Mouse (Mus musculus) cerebellum, adult (tissue): ENCODE results near the gene Selenom.

Source experiments
- ATAC-seq: cut with Nextera tagmentation; 2 replicates; pipeline ENCODE4 v1.9.2; 2017; ENCODE audit warnings: mild to moderate bottlenecking, moderate library complexity, mixed read lengths; ENCODE audit not compliant: insufficient number of reproducible peaks, low FRiP score, low TSS enrichment

Selenom gene

DNA sequence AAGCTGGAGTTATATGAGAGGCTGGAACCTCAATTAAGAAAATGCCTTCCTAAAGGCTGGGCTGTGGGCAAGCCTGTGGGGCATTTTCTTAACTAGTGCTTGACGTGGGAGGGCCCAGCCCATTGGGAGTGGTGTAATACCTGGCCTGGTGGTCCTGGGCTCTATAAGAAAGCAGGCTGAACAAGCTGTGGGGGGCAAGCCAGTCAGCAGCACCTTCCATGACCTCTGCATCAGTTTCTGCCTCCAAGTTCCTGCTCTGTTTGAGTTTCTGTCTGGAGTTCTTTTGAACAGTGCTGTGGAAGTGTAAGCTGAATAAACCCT is 31.7 kb downstream of the Selenom start:
- ATAC-seq: no peak

DNA sequence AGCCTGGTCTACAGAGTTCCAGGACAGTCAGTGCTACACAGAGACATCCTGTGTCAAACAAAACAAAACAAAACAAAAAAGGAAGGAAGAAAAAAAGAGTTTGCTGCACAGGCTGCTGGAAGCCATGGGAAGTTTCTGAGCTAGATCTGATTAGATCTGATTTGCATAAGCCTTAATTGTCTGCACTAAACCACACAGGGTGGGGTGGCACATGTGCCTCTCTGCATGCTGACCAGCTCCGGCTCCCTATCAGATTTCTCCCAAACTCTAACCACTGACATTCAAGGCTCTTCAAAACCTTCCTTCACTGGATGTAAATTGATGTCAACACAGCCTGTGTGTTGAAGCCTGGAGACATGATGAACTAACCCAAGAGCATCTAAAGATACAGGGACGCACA is 32.6 kb downstream of the Selenom start:
- no peak for ATAC-seq

DNA sequence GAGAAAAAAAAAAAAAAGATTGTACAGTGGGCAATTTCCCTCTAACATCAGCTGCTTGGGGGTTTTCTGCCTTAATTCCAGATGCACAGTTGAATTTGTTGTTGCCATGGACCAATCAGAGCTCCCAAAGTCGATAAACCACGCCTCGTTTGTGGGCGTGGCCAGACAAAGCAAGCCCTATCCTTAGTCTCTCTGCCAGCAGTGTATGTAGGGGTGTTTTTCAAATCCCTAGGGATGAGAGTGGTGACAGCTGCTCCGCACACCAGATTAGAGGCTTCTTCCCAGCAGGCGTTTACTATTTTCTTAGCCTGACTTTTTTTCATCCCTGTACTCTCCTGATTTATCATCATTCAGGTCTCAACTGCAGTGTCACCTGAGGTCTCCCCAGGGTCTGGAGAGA is 33.5 kb downstream of the Selenom start:
- ATAC-seq: no peak

DNA sequence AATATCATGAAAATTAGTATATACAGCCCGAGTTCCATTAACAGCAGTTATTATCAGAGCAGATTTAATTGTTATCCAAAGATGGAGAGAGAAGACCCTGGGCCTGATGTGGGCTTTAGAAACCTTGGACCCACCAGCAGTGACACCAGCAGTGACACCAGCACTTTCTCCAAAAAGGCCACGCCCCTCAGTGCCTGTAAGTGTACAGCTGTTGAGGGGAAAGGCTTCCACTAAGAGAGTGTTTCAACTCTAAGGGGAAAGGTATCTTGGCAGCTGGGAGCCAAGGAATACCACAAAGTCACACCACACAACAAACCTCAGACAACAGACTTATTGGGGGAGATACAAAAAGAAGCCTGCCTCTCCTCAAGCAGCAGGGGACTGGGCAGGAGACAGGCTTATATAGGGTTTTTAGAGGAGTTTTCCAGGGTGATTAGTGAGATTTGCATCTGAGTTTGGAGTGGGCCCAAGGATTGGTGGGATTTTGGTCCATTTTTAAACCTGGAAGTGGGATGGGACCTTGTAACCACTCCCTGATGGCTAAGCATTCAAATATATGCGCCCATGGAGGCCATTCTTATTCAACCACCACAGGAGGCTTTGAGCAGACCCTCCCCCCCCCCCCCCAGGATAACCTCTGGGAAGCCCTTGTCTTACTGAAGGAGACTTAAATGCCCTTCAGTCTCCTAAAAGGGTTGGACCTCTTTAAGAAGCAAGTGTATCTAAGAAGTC is 34.2 kb downstream of the Selenom start:
- no peak for ATAC-seq

DNA sequence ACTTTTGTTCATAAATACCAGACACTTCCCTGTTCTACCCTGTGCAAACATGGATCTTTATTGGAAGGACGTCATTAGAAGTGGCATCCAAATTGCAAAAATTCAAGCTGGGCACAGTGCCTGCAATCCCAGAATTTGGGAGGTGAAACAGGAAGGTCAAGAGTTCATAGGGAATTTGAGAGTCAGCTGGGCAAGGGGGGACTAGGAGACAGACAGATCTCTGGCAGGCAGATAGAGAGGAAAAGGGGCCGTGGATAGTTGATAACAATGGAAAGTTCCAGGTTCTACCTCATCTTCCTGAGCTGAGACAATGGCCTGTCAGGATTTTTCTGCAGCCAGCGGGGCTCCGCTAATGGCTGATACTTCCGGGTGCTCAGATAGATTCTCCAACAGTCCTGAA is 35.3 kb downstream of the Selenom start:
- no peak for ATAC-seq

GRCm38 (mm10) chr11:3554976-3555375 is 40.5 kb downstream of the Selenom start:
- ATAC-seq: no peak

DNA sequence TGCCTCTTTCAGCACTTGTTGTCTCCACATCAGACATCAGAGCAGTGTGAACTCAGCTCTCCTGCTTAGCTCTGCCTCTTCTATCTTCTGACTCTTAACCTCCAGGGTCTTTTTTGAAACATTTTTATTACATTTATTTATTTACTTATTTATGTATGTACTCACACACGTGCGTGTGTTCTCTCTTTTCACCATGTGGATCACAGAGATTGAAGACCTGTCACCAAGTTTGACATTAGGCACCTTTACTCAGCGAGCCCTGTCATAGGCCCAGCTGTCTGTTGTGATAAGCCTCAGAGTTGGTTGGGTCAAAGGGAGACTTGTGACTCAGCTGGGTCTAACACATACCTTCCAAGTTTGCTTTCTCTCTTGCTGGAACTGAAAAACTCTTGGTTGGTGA is 43.4 kb downstream of the Selenom start:
- no peak for ATAC-seq

DNA sequence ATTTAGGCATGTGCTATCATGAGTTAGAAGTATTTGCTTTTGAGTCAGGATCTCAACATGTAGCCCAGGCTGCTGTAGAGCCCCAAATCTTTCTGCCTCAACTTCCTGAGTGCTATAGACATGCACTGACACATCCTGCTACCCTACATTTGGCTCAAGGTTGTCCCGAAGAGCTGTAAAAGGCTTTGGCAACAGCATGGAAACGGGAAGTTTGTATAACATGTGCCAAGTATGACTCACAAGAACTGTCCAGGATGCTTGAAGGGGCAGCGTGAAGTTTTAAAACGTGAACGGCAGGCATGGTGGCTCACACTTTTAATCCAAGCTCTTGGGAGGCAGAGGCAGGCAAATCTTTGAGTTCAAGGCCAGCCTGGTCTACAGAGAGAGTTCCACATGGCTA is 45.7 kb downstream of the Selenom start:
- ATAC-seq: no peak

DNA sequence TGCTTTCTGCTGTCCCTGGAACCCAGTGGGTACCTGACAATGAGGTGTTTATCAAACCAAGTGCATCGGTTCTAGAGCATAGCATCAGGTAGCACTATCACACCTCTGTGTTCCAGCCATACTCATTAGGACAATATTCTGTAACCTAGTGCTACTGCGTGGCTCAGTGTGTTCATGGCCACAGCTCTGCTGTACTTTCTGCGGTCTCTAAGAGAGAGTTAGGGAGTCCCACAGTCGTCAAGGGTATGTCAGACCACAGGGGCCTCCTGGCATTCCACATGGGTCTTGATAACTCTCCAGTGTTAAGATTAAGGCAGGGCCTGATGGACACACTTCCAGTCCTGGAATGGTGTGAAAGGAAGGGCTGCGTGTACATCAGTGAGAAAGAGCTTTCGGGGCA is 49.4 kb downstream of the Selenom start:
- ATAC-seq: no peak

DNA sequence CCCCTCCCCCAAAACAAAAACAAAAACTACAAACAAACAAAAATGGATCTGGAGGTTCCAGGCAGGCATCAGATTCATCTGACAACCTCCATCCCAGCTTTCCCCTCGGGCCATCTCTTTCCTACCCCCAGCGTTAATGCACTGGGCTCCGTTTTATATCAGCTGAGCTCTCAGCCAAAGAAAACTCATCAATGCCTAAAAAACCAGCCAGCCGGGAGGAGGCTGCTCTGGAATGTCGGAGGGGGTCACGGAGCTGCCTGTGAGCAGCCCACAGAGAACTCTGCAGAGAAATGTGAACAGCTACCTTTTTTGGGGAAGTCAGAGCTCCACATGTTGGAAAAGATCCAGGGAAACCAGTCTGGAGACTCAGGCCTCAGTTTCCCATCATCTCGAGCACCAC is 50.0 kb downstream of the Selenom start:
- no peak for ATAC-seq

- ATAC-seq: no peak
These were observed 51.5 kb downstream of the Selenom start for GRCm38 (mm10) chr11:3566018-3566417.
